Mouse (Mus musculus) G1E (cell line): ENCODE results near the gene Hypk.

Experiments used
- CTCF ChIP-seq: IDR thresholded peaks from 2 replicates; pipeline ENCODE4 v1.5.1; 2012; ENCODE audit warnings: low read depth, low read length, inconsistent platforms, mixed read lengths
- GATA1 ChIP-seq: IDR thresholded peaks from 2 replicates; pipeline ENCODE4 v1.6.1; 2012; ENCODE audit warnings: borderline replicate concordance, low read length, inconsistent platforms, mixed read lengths
- POLR2AphosphoS5 ChIP-seq: IDR thresholded peaks from 2 replicates; pipeline ENCODE4 v1.6.1; 2012; ENCODE audit warnings: low read depth, low read length, inconsistent platforms; ENCODE audit not compliant: insufficient replicate concordance
- TAL1 ChIP-seq: conservative IDR thresholded peaks from 2 replicates; pipeline ENCODE4 v1.6.1; 2012; ENCODE audit warnings: low read depth, low read length, inconsistent platforms, mixed read lengths

- TF ChIP-seq CTCF (no peak), GATA1 (no peak), TAL1 (no peak), POLR2AphosphoS5 (no peak)
Observed at GRCm38 (mm10) chr2:121452990-121453389, at the start of gene Hypk.
